Mouse (Mus musculus): ENCODE measurements around the gene Gab3. TPM values are rescaled to one million over a fixed set of nuclear protein-coding genes. Genes with fewer than 3 reads are reported as not detected.
"Not testable (repeated sequence)": the region's sequence is repeated elsewhere in the genome, so short reads cannot be mapped to it uniquely, and the experiment has no call there.

Gab3 gene
- total RNA-seq, 2 experiments from 2014 or later = 0.30 to 0.50 TPM

DNA sequence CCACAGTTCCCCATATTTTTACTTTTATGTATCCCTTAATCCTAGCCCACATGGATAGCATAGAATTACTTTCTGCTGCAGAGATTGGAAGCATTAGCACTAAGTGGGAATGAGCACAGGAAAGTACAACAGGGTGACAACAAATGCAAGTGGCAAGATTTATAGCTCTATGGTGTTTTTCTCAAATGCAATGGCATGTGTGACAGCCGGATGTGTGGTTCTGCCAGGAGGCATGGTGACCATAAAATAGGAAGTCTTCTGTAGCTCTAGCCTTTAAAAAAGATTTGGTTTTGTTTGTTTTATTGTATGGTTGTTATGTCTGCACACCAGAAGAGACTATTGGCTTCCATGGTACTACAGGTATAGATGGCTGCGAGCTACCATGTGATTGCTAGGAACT lies 50.1 kb downstream of the Gab3 start:
- no peak for DNase-seq (ENCODE audit: low spot score)

DNA sequence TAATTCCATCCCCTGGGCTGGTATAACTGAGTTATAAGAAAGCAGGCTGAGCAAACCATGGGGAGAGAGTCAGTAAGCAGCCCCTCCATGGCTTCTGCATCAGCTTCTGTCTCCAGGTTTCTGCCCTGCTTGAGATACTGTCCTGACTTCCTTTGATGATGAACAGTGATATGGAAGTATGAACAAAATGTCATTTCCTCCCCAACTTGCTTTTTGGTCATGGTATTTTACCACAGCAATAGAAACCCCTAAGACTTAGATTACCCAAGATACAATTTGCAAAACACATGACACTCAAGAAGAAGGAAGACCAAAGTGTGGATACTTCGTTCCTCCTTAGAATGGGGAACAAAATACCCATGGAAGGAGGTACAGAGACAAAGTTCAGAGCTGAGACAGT lies 51.2 kb downstream of the Gab3 start:
- DNase-seq (ENCODE audit: low spot score) = not testable (repeated sequence)

DNA sequence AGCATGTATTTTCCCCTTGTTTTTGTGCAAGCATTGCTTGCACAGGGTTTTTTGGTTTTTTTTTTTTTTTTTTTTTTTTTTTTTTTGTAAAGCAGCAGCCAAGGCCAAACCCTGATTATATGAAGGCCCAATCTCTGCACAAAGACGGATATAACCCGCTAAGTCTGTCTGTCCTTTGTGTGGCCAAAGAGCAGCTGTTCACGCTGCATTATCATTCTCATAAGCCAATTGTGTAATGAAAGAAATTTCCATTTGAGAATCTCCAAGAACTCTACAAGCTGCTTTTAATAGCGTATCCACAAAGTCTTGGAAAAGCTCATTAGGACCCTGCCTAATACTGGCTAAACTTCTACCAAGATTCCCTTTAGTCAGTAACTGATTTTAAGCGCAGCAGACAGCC lies 101.5 kb downstream of the Gab3 start:
- DNase-seq (ENCODE audit: low spot score) = no peak

DNA sequence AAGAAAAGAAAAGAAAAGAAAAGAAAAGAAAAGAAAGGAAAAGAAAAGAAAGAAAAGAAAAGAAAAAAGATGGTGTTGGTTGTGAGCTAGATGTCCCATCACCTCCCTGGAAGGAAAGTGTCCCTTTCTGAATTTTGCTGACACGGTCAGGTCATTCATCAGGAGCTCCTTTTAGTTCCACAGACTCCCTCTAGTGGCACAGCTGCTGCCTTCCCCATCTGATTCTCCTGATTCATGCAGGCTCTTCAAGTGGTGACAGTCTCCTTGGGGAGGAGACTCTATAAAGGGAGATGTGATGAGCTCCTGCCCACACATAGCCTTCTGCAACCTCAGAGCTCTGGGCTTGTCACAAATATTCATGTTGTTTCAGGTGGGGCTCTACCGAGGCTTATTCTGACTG lies 122.4 kb downstream of the Gab3 start:
- DNase-seq (ENCODE audit: low spot score) = not testable (repeated sequence)

DNA sequence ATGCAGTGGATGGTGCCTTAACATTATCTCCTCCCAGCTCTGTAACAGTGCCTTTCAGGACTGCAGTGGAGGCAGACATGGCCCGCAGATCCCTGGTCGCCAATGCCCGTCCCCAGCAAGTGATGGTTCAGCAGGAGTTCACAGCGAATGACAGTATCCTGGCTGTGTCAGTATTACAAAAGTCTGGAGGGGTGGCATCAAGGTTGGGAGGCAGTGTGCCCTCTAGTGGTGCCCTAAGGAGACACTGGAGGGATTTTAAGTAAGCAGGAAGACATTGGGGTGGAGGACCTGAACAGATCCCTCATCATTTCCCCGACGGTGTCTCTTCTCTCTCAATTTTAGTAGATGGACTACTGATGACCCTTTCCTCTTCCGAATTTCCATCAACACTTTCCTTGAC lies 126.1 kb downstream of the Gab3 start:
- not testable (repeated sequence) for DNase-seq (ENCODE audit: low spot score)

Other genes starting within 250 kb of the Gab3 start
- gene Gm5936, start 248.3 kb downstream of the Gab3 start, total RNA-seq (2021) = not detected
- gene Dkc1, start 10.4 kb upstream of the Gab3 start, total RNA-seq (2021) = 10 to 100 TPM; 27.4 to 33.9 TPM
- gene Mpp1, start 45.6 kb upstream of the Gab3 start, total RNA-seq (2021) = 10 to 100 TPM; 10.4 to 11.8 TPM
- not detected for gene Smim9, start 78.3 kb upstream of the Gab3 start, total RNA-seq (2021)